Mouse (Mus musculus) cerebellum, adult 9-11 months (tissue): Measurements from ENCODE around the gene 4930519P11Rik.

ENCODE experiments used
- DNase-seq: peaks from one replicate; pipeline ENCODE4 v3.0.0; 2022

Gene 4930519P11Rik

GRCm38 (mm10) chr2:154581421-154581820, 31.8 kb downstream of the 4930519P11Rik start:
- DNase-seq = no peak

- no peak for DNase-seq
Measured at GRCm38 (mm10) chr2:154580586-154580985, 32.7 kb downstream of the 4930519P11Rik start.

DNA sequence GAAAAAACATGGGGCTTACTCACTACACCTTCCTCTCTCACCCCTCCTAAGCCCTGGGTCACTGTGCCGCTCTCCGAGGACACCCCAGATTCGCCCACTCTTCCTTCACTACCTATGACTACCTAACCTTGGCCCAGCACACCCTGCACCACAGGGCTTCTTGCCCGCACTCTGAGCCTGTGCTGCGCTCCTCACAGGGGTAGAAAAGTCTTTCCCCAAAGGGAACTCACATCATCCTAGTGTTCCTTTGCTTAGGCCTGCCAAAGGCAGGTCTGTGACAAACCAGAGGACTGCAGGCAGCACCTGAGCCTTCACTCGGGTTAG, 35.5 kb downstream of the 4930519P11Rik start:
- DNase-seq = no peak

GRCm38 (mm10) chr2:154576876-154577743, 36.1 kb downstream of the 4930519P11Rik start:
- DNase-seq = no peak

DNA sequence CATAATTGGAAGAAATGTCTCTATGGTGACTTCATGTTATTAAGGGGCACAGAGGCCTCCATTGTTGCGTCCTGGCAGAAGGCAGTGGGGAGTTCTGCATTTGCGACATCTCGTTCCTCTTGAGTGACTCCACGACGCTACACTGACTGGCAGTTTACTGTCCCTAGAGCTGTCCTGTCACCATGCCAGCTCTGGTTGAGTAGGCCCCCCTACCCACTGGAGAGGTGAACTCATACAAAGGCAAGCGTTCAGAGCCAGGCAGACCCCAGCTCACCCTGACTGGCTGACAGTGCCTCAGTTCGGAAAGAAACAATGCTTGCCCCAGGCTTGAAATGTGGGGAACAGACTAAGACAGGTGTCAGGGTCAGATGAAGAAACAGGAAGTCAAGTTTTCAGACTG, 39.0 kb downstream of the 4930519P11Rik start:
- DNase-seq = no peak

- DNase-seq = no peak
Measured at GRCm38 (mm10) chr2:154572996-154573395, 40.2 kb downstream of the 4930519P11Rik start.

DNA sequence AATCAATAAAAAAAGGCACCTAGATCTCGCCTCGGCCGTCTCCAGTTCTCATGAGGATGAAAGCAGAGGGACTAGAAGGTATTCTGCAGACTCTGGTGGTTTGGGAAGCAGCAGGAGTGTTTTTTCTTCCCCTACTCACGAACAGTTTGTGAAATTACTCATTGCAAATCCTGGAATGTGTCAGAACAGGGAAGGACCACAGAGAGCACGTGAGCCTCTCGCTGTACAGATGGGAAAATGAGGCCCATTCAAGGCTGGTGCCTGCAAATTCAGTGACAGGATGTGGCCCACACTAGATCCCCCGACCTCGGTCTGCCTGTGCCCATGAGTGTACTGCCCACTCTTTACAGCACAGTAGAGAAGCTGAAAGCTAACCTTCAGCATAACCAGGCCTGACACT, 41.3 kb downstream of the 4930519P11Rik start:
- no peak for DNase-seq

GRCm38 (mm10) chr2:154571266-154571665, 42.0 kb downstream of the 4930519P11Rik start:
- no peak for DNase-seq

GRCm38 (mm10) chr2:154570666-154571065, 42.6 kb downstream of the 4930519P11Rik start:
- DNase-seq = peak; percentile 27

DNA sequence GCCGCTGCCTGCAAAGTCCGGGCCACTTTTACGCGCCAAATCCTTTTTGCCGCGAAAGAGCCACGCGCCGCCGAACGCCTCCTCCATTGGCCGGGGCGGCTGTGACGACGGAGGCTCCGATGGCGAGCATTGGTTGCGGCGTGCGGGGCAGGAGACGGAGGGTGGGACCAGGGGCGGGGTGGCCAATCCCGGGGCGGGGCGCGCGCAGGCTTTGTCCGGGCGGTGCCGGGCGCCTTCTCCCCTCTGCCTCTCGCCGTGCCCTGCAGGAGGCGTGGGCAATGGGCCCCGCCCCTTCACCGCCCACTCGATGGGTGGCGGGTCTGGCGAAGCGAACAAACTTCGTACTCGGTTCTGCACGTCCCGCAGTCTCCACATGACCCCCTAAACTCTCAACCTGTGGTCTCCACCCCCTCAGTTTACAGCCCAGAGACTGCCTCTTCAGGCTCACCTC, 43.4 kb downstream of the 4930519P11Rik start, which contains the start of gene E2f1:
E2f1 (minus strand) TSS at position 57 of the 451 bp plus-strand sequence.
- peak; percentile 88 for DNase-seq

DNA sequence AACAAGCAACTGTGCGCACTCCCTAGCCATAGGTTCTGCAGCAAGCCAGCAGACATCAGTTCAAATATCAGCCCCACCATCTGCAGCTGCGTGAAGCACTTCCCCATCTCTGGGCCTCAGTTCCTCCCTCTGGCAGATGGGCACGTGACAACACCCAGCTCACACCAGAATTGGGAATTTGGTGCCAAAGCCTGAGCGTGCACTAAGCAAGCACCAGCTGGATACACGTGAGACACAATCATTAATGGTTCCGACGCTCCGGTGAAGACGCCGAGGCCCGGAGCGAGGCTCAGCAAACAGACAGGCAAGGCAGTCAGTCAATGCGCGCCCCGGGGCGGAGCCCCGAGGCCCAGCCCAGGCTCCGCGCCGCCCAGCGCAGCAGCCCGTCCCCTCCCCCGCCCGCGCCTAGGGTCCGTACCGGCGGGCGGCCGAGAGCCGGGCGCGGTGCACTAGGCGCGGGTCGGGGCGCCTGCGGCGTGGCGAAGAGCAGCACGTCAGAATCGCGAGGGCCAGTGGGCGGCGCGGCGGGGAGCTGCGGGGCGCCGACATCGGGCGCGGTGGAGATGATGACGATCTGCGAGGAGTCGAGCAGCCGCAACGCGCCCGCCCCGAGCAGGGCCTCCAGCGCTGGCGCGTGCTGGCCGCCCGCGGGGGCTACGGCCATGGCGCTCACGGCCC, 44.0 kb downstream of the 4930519P11Rik start:
- DNase-seq = no peak

GRCm38 (mm10) chr2:154568329-154569070, 44.7 kb downstream of the 4930519P11Rik start:
- peak; percentile 51 for DNase-seq

GRCm38 (mm10) chr2:154567766-154568165, 45.5 kb downstream of the 4930519P11Rik start:
- DNase-seq = peak; percentile 20

GRCm38 (mm10) chr2:154566641-154567040, 46.6 kb downstream of the 4930519P11Rik start:
- no peak for DNase-seq

DNA sequence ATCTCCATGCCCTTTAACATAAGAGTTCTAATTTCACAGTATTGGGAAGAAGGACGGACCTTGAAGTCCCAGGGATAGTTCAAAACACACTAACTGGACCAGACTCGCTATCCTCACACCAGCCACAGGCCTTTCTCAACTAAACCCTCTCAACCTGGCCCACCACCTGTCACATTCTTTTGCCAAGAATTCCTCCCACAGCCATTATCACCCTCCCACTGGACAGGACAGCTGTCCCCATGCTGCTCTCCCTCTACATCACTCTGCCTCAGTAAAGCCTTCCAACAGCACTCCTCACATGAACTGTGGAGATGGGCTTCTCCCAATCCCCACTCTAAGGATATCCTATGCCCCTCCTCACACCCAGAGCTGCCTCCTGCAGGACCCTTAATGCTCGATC, 47.7 kb downstream of the 4930519P11Rik start:
- DNase-seq = peak; percentile 91

GRCm38 (mm10) chr2:154563612-154564170, 49.5 kb downstream of the 4930519P11Rik start:
- DNase-seq = peak; percentile 35
